Mouse (Mus musculus) cerebellum, adult 11-12 months (tissue): Measurements from ENCODE around the gene Erbb4.

Source experiments
- DNase-seq: peaks from one replicate; pipeline ENCODE4 v3.0.0; 2022

The Erbb4 gene

GRCm38 (mm10) chr1:69107485-69108158 is at the start of gene Erbb4:
Gene Erbb4, minus strand, starts transcription at chr1:69108059.
- DNase-seq, result peak; percentile 41

- DNase-seq, result no peak
Observed at GRCm38 (mm10) chr1:69157346-69157745, 49.5 kb upstream of the Erbb4 start.

GRCm38 (mm10) chr1:69141341-69141740 is 33.5 kb upstream of the Erbb4 start:
- DNase-seq, result no peak

GRCm38 (mm10) chr1:69139519-69139868 is 31.6 kb upstream of the Erbb4 start:
- no peak for DNase-seq

- peak; percentile 23 for DNase-seq
Observed at GRCm38 (mm10) chr1:69138856-69139518, 31.1 kb upstream of the Erbb4 start.

- no peak for DNase-seq
Observed at GRCm38 (mm10) chr1:69124147-69124848, 16.4 kb upstream of the Erbb4 start.

GRCm38 (mm10) chr1:69118249-69118938 is 10.5 kb upstream of the Erbb4 start:
- DNase-seq, result no peak

- peak; percentile 69 for DNase-seq
Observed at GRCm38 (mm10) chr1:69108159-69108925, 483 bp upstream of the Erbb4 start.

- DNase-seq, result peak; percentile 67
Observed at GRCm38 (mm10) chr1:69106937-69107461, 860 bp downstream of the Erbb4 start.

GRCm38 (mm10) chr1:69106322-69106761 is 1.5 kb downstream of the Erbb4 start:
- peak; percentile 42 for DNase-seq

GRCm38 (mm10) chr1:69105493-69106321 is 2.2 kb downstream of the Erbb4 start:
- DNase-seq, result peak; percentile 39

GRCm38 (mm10) chr1:69105096-69105492 is 2.8 kb downstream of the Erbb4 start:
- no peak for DNase-seq

GRCm38 (mm10) chr1:69103211-69103706 is 4.6 kb downstream of the Erbb4 start:
- no peak for DNase-seq

- DNase-seq, result no peak
Observed at GRCm38 (mm10) chr1:69101670-69102069, 6.2 kb downstream of the Erbb4 start.

- DNase-seq, result no peak
Observed at GRCm38 (mm10) chr1:69093052-69093451, 14.8 kb downstream of the Erbb4 start.

GRCm38 (mm10) chr1:69089331-69089730 is 18.5 kb downstream of the Erbb4 start:
- no peak for DNase-seq

GRCm38 (mm10) chr1:69085753-69086152 is 22.1 kb downstream of the Erbb4 start:
- DNase-seq, result no peak

- DNase-seq, result peak; percentile 8
Observed at GRCm38 (mm10) chr1:69048918-69049317, 58.9 kb downstream of the Erbb4 start.

- DNase-seq, result no peak
Observed at GRCm38 (mm10) chr1:69046228-69046978, 61.5 kb downstream of the Erbb4 start.

GRCm38 (mm10) chr1:69027816-69028215 is 80.0 kb downstream of the Erbb4 start:
- DNase-seq, result no peak
